Mouse (Mus musculus) limb, embryonic 14.5 days (tissue): Measurements from ENCODE around the gene Cped1. TPM values are rescaled to one million over a fixed set of nuclear protein-coding genes. Genes with fewer than 3 reads are reported as not detected.

Experiments used
- ATAC-seq: fragments of 200-750 bp; cut with Nextera tagmentation; 2 replicates; pipeline ENCODE4 v1.8.0; 2017; ENCODE audit warnings: low read depth, moderate number of reproducible peaks, moderate TSS enrichment; ENCODE audit not compliant: low FRiP score
- DNase-seq: peaks from one replicate; pipeline ENCODE4 v3.0.0-alpha.2; 2015; ENCODE audit warnings: low spot score
- H3K27ac ChIP-seq: fragments of 300-500 bp; sonication (generic); replicated peaks from 2 replicates; pipeline ENCODE4 v1.5.1; 2014; ENCODE audit warnings: low read depth, mild to moderate bottlenecking, low read length, moderate library complexity, mixed read lengths
- H3K27me3 ChIP-seq: fragments of 300-500 bp; sonication (generic); 2 replicates; pipeline ENCODE4 v1.6.1; 2014; ENCODE audit warnings: low read length, mixed read lengths; ENCODE audit not compliant: control insufficient read depth, insufficient read depth
- H3K36me3 ChIP-seq: fragments of 300-500 bp; sonication (generic); 2 replicates; pipeline ENCODE4 v1.6.1; 2014; ENCODE audit warnings: mild to moderate bottlenecking, low read length, moderate library complexity, mixed read lengths; ENCODE audit not compliant: control insufficient read depth, insufficient read depth
- H3K4me1 ChIP-seq: fragments of 300-500 bp; sonication (generic); 2 replicates; pipeline ENCODE4 v1.6.1; 2014; ENCODE audit warnings: antibody characterized with exemption, low read length, mixed read lengths; ENCODE audit not compliant: control insufficient read depth, insufficient read depth
- H3K4me2 ChIP-seq: fragments of 300-500 bp; sonication (generic); replicated peaks from 2 replicates; pipeline ENCODE4 v1.6.1; 2014; ENCODE audit warnings: low read depth, mild to moderate bottlenecking, low read length, moderate library complexity; ENCODE audit not compliant: severe bottlenecking
- H3K4me3 ChIP-seq: fragments of 300-500 bp; sonication (generic); replicated peaks from 2 replicates; pipeline ENCODE4 v1.5.1; 2014; ENCODE audit warnings: low read length
- H3K9ac ChIP-seq: fragments of 300-500 bp; sonication (generic); 2 replicates; pipeline ENCODE4 v1.6.1; 2014; ENCODE audit warnings: mild to moderate bottlenecking, low read depth, low read length, moderate library complexity; ENCODE audit not compliant: severe bottlenecking
- H3K9me3 ChIP-seq: fragments of 300-500 bp; sonication (generic); 2 replicates; pipeline ENCODE4 v1.6.1; 2016; ENCODE audit warnings: low read length; ENCODE audit not compliant: control insufficient read depth
- POLR2A ChIP-seq: fragments of 200-500 bp; IDR thresholded peaks from 2 replicates; pipeline ENCODE4 v1.8.0; 2012; ENCODE audit warnings: inconsistent platforms, mild to moderate bottlenecking, moderate library complexity, borderline replicate concordance; ENCODE audit not compliant: insufficient read depth, insufficient read length; ENCODE audit errors: extremely low read depth
- WGBS: fragments of 180-500 bp; shearing (Covaris S2); extraction: QIAGEN DNeasy Blood & Tissue Kit; methylation state at CpG from one replicate; pipeline ENCODE4 v1.1.7; 2014; 5-methylcytosine and 5-hydroxymethylcytosine counted together
- polyA plus RNA-seq, 2 experiments: library from polyadenylated mRNA; depleted of rRNA in 1 of 2; stranded (reverse) in 1 of 2; unstranded in 1 of 2; fragments of >200 nt; fragmentation: Nextera tagmentation in 1 of 2; extraction: Ambion mirVana in 1 of 2; gene quantifications; 2 replicates each; pipeline versions ENCODE4 v1.2.1 to v1.2.3; 2012 to 2014

Gene Cped1
- polyA plus RNA-seq, 2 experiments: 31.0 to 44.3 TPM

DNA sequence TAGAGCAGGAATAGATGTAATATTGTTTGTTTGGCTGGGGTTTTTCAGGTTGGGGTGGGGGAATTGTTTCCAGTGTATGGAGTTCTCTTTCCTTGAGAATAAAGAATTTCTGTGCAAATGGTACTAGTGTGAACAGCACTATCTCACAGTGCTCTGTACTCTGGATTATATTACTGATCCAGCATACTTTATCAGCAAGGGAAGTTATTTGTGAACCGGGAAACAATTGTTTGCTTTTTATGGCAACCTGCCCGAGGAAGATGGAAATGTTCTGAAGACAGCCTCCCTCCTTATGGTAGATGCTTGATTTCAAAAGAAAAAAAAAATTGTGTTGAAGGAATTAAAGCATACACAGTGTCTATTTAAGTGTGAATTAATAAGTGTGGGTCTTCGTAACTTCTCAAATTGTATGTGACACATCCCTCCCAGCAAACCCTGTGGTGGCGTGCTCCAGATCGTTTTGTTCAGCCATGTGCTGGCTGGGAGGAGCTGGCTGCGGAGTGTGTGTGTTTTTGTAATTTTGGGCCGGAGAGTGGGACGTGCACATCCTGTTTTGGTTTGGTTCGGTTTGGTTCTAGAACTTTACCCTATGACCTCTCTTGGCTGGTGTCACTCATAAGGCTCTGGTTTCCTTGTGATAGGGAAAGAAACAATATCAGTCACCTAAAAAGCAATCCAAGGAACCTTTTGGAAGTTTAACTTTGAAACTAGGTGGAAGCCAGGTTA, 59.3 kb downstream of the Cped1 start:
- DNase-seq (no peak), ATAC-seq (no peak)
- Histone ChIP-seq H3K9me3 (no peaks in the 10 kb centered on the region), H3K4me2 (no peak overlapping the region), H3K36me3 (no peaks in the 10 kb centered on the region), H3K4me3 (no peak overlapping the region), H3K27me3 (no peaks in the 10 kb centered on the region), H3K4me1 (no peaks in the 10 kb centered on the region), H3K9ac (no peak overlapping the region), H3K27ac (no peak overlapping the region)
- no peak for TF ChIP-seq POLR2A
- 71% methylated on average over 9 of the region's 9 CpGs for WGBS

DNA sequence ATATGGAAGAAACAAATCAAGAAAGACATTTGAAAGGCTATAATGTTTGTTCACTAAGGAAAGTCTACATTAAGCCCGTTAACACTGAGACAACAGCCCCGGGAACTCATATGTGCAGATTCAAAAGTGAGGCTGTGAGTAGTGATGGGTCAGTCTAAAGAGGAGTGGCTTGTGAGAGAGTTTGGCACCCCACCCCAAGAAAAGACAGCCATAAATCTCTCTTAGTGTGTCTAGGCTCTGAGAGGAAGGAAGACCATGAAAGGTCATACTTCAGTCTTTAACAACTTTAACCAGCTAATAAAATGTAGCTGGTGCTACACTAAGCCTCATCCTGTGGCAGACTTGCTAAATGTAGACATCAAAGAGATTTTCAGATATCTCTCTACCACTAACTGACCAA, 61.4 kb downstream of the Cped1 start:
- Histone ChIP-seq H3K36me3 (peaks cover 1% of the 10 kb centered on the region), H3K9ac (no peak overlapping the region), H3K4me2 (no peak overlapping the region), H3K4me1 (no peaks in the 10 kb centered on the region), H3K27me3 (no peaks in the 10 kb centered on the region), H3K9me3 (no peaks in the 10 kb centered on the region), H3K27ac (no peak overlapping the region), H3K4me3 (no peak overlapping the region)
- no peak for ATAC-seq
- no peak for TF ChIP-seq POLR2A
- no peak for DNase-seq
- WGBS: 57% methylated on average over 2 of the region's 2 CpGs

DNA sequence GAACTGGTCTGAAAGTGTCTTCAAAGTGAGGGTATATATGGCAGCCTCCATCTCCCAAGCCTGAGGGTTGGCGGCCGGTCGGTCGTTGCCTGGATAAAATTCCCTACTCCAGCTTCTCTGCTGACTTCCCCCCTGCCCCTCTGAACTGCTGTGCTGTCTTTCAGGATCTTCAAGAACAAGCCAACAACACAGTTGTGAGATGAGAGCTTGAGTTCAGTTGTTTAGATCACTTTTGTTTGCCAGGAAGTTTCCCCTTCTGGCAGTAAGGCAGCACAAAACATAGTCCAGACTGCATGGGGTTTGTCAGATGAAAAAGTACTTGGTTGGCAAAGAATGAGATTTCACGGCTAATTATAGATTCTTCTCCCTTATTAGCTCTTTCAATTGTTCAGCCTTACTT, 63.4 kb downstream of the Cped1 start:
- Histone ChIP-seq H3K27ac (no peak overlapping the region), H3K27me3 (no peaks in the 10 kb centered on the region), H3K9ac (no peak overlapping the region), H3K36me3 (peaks cover 10% of the 10 kb centered on the region), H3K4me2 (no peak overlapping the region), H3K4me3 (no peak overlapping the region), H3K4me1 (no peaks in the 10 kb centered on the region), H3K9me3 (no peaks in the 10 kb centered on the region)
- DNase-seq (no peak), ATAC-seq (no peak)
- WGBS: 87% methylated on average over 5 of the region's 5 CpGs
- no peak for TF ChIP-seq POLR2A

- Histone ChIP-seq H3K36me3 (peaks cover 10% of the 10 kb centered on the region), H3K4me1 (no peaks in the 10 kb centered on the region), H3K4me3 (no peak overlapping the region), H3K4me2 (no peak overlapping the region), H3K9me3 (no peaks in the 10 kb centered on the region), H3K9ac (no peak overlapping the region), H3K27me3 (no peaks in the 10 kb centered on the region), H3K27ac (no peak overlapping the region)
- ATAC-seq: no peak
- 79% methylated on average over 3 of the region's 3 CpGs for WGBS
- DNase-seq: no peak
- no peak for TF ChIP-seq POLR2A
These were observed 65.8 kb downstream of the Cped1 start for GRCm38 (mm10) chr6:22051526-22051925.

DNA sequence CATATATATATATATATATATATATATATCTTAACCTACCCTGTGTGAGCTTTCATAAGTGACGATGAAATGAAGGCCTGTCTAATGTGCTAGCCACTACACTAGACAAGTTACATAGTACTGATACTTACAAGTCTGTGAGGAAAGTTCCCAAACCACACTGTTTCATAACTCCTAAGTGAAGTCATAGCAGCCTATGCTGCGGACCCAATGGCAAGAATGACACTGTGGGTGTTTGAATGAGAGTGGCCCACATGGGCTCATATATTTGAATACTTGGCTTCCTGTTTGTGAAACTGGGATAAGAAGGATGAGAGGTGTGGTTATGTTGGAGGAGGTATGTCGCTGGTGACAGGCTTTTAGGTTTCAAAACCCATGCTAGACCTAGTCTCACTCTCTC, 67.3 kb downstream of the Cped1 start:
- ATAC-seq (no peak), DNase-seq (no peak)
- Histone ChIP-seq H3K27me3 (no peaks in the 10 kb centered on the region), H3K27ac (no peak overlapping the region), H3K4me2 (no peak overlapping the region), H3K4me1 (no peaks in the 10 kb centered on the region), H3K36me3 (peaks cover 10% of the 10 kb centered on the region), H3K9me3 (no peaks in the 10 kb centered on the region), H3K4me3 (no peak overlapping the region), H3K9ac (no peak overlapping the region)
- WGBS: 96% methylated on average over 3 of the region's 3 CpGs
- no peak for TF ChIP-seq POLR2A
